Mouse (Mus musculus): ENCODE measurements around the gene Olfr419.

The Olfr419 gene

GRCm38 (mm10) chr1:174251961-174252360 lies at the start of gene Olfr419:
Gene Olfr419 (minus strand): TSS chr1:174252061.
- no peak for DNase-seq

GRCm38 (mm10) chr1:174270643-174271042 lies 18.8 kb upstream of the Olfr419 start:
- DNase-seq: no peak

- no peak for DNase-seq
Observed at GRCm38 (mm10) chr1:174269162-174269561, 17.3 kb upstream of the Olfr419 start.

- no peak for DNase-seq
Observed at GRCm38 (mm10) chr1:174267816-174268215, 16.0 kb upstream of the Olfr419 start.

- DNase-seq: no peak
Observed at GRCm38 (mm10) chr1:174250376-174250775, 1.5 kb downstream of the Olfr419 start.

- no peak for DNase-seq
Observed at GRCm38 (mm10) chr1:174247170-174247569, 4.7 kb downstream of the Olfr419 start.

GRCm38 (mm10) chr1:174246080-174246479 lies 5.8 kb downstream of the Olfr419 start:
- DNase-seq: no peak

- DNase-seq: no peak
Observed at GRCm38 (mm10) chr1:174244621-174245020, 7.2 kb downstream of the Olfr419 start.

- DNase-seq: no peak
Observed at GRCm38 (mm10) chr1:174239916-174240315, 11.9 kb downstream of the Olfr419 start.

- DNase-seq: no peak
Observed at GRCm38 (mm10) chr1:174216528-174217204, 35.2 kb downstream of the Olfr419 start.

- DNase-seq: no peak
Observed at GRCm38 (mm10) chr1:174215270-174216038, 36.4 kb downstream of the Olfr419 start.

- no peak for DNase-seq
Observed at GRCm38 (mm10) chr1:174212286-174212685, 39.6 kb downstream of the Olfr419 start.

- no peak for DNase-seq
Observed at GRCm38 (mm10) chr1:174204699-174205098, 47.2 kb downstream of the Olfr419 start.
